Mouse (Mus musculus) regulatory T cell (primary cell): ENCODE data around the gene Fmo4.
"Not testable (repeated sequence)": the region's sequence is repeated elsewhere in the genome, so short reads cannot be mapped to it uniquely, and the experiment has no call there.

Experiments used
- in situ Hi-C: fragments of 300-600 bp; cut with MboI, MseI; formaldehyde crosslinking; loops from one replicate; pipeline ENCODE4 v1.15.1; 2025; ENCODE audit warnings: high pct_unique_total_duplicates

The Fmo4 gene

GRCm38 (mm10) chr1:162792306-162793044 lies 21.3 kb downstream of the Fmo4 start:
- in situ Hi-C loops = no loop called here

- in situ Hi-C loops = no loop called here
Measured at GRCm38 (mm10) chr1:162785222-162785621, 28.6 kb downstream of the Fmo4 start.

- in situ Hi-C loops = no loop called here
Measured at GRCm38 (mm10) chr1:162783669-162784248, 30.0 kb downstream of the Fmo4 start.

- in situ Hi-C loops = not testable (repeated sequence)
Measured at GRCm38 (mm10) chr1:162781035-162781434, 32.7 kb downstream of the Fmo4 start.

GRCm38 (mm10) chr1:162777943-162778538 lies 35.7 kb downstream of the Fmo4 start:
- in situ Hi-C loops = no loop called here

- in situ Hi-C loops = no loop called here
Measured at GRCm38 (mm10) chr1:162773661-162774060, 40.1 kb downstream of the Fmo4 start.

- in situ Hi-C loops = no loop called here
Measured at GRCm38 (mm10) chr1:162771617-162772360, 42.0 kb downstream of the Fmo4 start.

- in situ Hi-C loops = no loop called here
Measured at GRCm38 (mm10) chr1:162752009-162752408, 61.8 kb downstream of the Fmo4 start.

GRCm38 (mm10) chr1:162749607-162750006 lies 64.2 kb downstream of the Fmo4 start:
- in situ Hi-C loops = loop anchor here (25.0 kb wide), 1 partner anchor 1188 kb away; the partner anchor contains the start of gene Scyl3

GRCm38 (mm10) chr1:162748761-162749160 lies 65.0 kb downstream of the Fmo4 start:
- in situ Hi-C loops = loop anchor here (25.0 kb wide), 1 partner anchor 1189 kb away; the partner anchor contains the start of gene Scyl3
